Mouse (Mus musculus): ENCODE measurements around the gene Gsta4. TPM values are rescaled to one million over a fixed set of nuclear protein-coding genes. Genes with fewer than 3 reads are reported as not detected.

Gene Gsta4
- polyA plus RNA-seq, 1 experiment from 2014 or later, result 150 TPM

DNA sequence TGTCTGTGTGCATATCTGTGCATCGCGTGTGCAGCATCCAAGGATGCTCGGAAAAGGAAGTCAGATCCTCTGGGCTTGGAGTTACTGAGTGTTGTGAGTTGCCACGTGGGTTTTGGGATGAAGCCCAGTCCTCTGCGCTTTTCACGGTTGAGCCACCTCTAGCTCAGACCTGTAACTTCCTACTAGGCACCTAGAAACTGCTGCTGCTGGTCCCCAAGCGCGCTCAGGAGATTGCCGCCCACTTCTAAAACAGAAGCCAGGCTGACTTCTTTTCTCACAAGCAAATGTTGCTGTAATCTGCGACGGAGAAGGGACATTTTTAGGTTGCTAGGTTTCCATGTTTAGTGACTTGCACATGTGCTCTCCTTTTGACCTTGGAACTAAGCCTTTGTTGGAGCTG is 12.5 kb downstream of the Gsta4 start:
- Histone ChIP-seq H3K9ac (replicated peaks; ENCODE audit: low read length) (no peak overlapping the region), H3K27me3 (ENCODE audit: insufficient read depth, low read length) (no peaks in the 10 kb centered on the region), H3K27ac (ENCODE audit: low read length) (no peak overlapping the region), H3K4me2 (replicated peaks; ENCODE audit: low read depth, low read length) (no peak overlapping the region), H3K36me3 (ENCODE audit: insufficient read depth, low read length) (no peaks in the 10 kb centered on the region), H3K4me1 (ENCODE audit: insufficient read depth, low read length) (peaks cover 20% of the 10 kb centered on the region), H3K4me3 (ENCODE audit: low read length) (no peak overlapping the region), H3K9me3 (ENCODE audit: low read length) (no peaks in the 10 kb centered on the region)
- no peak for ATAC-seq (ENCODE audit: low FRiP score, low TSS enrichment)
- WGBS, result 81% methylated on average over 11 of the region's 11 CpGs

DNA sequence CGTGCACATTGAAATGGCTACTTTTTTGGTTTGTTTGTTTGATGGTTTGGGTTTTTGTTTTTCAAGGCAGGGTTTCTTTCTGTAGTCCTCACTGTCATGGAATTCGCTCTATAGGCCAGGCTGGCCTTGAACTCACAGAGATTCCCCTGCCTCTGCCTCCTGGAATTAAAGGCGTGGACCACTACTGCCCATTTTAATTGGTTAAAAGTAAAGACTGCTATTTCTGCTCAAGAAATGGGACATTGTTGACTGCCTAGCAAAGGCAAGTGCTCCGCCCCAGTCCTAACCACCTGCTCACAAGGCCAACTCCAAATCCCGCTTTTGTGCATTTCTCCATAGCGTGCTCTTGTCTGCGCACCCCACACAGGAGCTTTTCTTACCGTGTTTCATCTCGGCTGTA is 15.2 kb downstream of the Gsta4 start:
- Histone ChIP-seq H3K27ac (ENCODE audit: low read length) (no peak overlapping the region), H3K4me3 (ENCODE audit: low read length) (no peak overlapping the region), H3K9ac (replicated peaks; ENCODE audit: low read length) (no peak overlapping the region), H3K4me1 (ENCODE audit: insufficient read depth, low read length) (peaks cover 4% of the 10 kb centered on the region; the same call in 1 of the 2 replicates), H3K36me3 (ENCODE audit: insufficient read depth, low read length) (peaks cover 10% of the 10 kb centered on the region; the same call in 1 of the 2 replicates), H3K27me3 (ENCODE audit: insufficient read depth, low read length) (no peaks in the 10 kb centered on the region), H3K4me2 (replicated peaks; ENCODE audit: low read depth, low read length) (no peak overlapping the region), H3K9me3 (ENCODE audit: low read length) (no peaks in the 10 kb centered on the region)
- ATAC-seq (ENCODE audit: low FRiP score, low TSS enrichment), result no peak
- 95% methylated on average over 9 of the region's 9 CpGs for WGBS

DNA sequence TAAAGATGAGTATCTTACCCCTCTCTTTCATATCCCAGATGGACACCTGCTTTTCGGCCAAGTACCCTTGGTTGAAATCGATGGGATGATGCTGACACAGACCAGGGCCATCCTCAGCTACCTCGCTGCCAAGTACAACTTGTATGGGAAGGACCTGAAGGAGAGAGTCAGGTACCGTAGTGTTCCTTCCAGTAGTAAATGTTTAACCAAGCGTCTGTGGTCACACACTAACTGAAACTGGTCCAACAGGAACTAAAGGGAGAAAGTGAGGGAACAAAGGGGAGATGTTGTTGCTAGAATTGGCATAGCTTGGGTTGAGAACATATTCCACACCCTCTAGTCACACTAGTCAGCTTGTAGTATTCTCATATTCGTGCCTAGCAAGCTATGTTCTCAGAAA is 21.6 kb downstream of the Gsta4 start:
- no peaks in the 10 kb centered on the region for H3K9me3 ChIP-seq (ENCODE audit: low read length)
- H3K36me3 ChIP-seq (ENCODE audit: insufficient read depth, low read length), result peaks cover 41% of the 10 kb centered on the region
- no peak overlapping the region for H3K4me2 ChIP-seq (replicated peaks; ENCODE audit: low read depth, low read length)
- peak; percentile 42; the same call in 1 of the 2 replicates for ATAC-seq (ENCODE audit: low FRiP score, low TSS enrichment)
- WGBS, result 77% methylated on average over 6 of the region's 6 CpGs
- peak overlapping the region; percentile 23; the same call in 1 of the 2 replicates for H3K27ac ChIP-seq (ENCODE audit: low read length)
- H3K9ac ChIP-seq (replicated peaks; ENCODE audit: low read length), result no peak overlapping the region
- no peaks in the 10 kb centered on the region for H3K27me3 ChIP-seq (ENCODE audit: insufficient read depth, low read length)
- no peaks in the 10 kb centered on the region for H3K4me1 ChIP-seq (ENCODE audit: insufficient read depth, low read length)
- H3K4me3 ChIP-seq (ENCODE audit: low read length), result no peak overlapping the region

DNA sequence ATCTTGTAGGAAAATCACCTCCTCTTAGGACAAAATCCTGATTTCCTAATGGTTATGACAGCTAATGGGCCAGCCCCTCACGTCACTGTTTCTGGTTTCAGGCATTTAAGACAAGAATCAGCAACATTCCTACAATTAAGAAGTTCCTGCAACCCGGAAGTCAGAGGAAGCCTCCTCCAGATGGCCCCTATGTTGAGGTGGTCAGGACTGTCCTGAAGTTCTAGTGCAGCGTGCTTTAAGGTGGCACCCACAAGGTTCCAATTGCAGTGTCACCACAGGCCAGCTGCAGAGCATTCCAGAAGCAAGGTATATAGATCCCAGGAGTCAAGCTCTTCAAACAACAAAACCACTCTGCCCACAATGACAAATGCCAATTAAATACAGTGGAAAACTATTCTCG is 26.4 kb downstream of the Gsta4 start:
- no peak for ATAC-seq (ENCODE audit: low FRiP score, low TSS enrichment)
- no peak overlapping the region for H3K4me2 ChIP-seq (replicated peaks; ENCODE audit: low read depth, low read length)
- 58% methylated on average over 4 of the region's 4 CpGs for WGBS
- no peaks in the 10 kb centered on the region for H3K9me3 ChIP-seq (ENCODE audit: low read length)
- H3K9ac ChIP-seq (replicated peaks; ENCODE audit: low read length), result no peak overlapping the region
- H3K27me3 ChIP-seq (ENCODE audit: insufficient read depth, low read length), result no peaks in the 10 kb centered on the region
- H3K27ac ChIP-seq (ENCODE audit: low read length), result no peak overlapping the region
- peaks cover 40% of the 10 kb centered on the region for H3K36me3 ChIP-seq (ENCODE audit: insufficient read depth, low read length)
- no peaks in the 10 kb centered on the region for H3K4me1 ChIP-seq (ENCODE audit: insufficient read depth, low read length)
- H3K4me3 ChIP-seq (ENCODE audit: low read length), result no peak overlapping the region

DNA sequence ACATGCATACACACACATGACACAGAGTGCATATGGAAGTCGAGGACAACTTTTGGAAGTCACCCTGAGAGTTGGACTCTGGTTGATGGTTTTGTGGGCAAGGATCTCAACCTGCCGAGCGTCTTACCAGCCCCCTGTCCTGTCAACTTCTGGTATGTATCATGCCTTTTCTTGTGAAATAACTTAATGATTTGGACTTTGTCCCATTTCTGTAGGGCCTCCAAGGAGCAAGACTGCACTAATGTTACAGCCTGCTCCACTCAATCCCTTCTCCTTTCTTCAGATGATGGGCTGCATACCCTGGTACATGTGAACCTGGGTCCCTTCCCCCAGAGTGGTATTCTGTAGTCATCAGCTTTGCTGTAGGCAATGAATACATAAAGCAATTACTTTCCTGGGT is 27.5 kb downstream of the Gsta4 start:
- ATAC-seq (ENCODE audit: low FRiP score, low TSS enrichment), result no peak
- Histone ChIP-seq H3K27me3 (ENCODE audit: insufficient read depth, low read length) (no peaks in the 10 kb centered on the region), H3K9me3 (ENCODE audit: low read length) (no peaks in the 10 kb centered on the region), H3K36me3 (ENCODE audit: insufficient read depth, low read length) (peaks cover 31% of the 10 kb centered on the region), H3K9ac (replicated peaks; ENCODE audit: low read length) (no peak overlapping the region), H3K4me1 (ENCODE audit: insufficient read depth, low read length) (no peaks in the 10 kb centered on the region), H3K4me3 (ENCODE audit: low read length) (no peak overlapping the region), H3K4me2 (replicated peaks; ENCODE audit: low read depth, low read length) (no peak overlapping the region), H3K27ac (ENCODE audit: low read length) (no peak overlapping the region)
- WGBS, result 91% methylated on average over 3 of the region's 3 CpGs

DNA sequence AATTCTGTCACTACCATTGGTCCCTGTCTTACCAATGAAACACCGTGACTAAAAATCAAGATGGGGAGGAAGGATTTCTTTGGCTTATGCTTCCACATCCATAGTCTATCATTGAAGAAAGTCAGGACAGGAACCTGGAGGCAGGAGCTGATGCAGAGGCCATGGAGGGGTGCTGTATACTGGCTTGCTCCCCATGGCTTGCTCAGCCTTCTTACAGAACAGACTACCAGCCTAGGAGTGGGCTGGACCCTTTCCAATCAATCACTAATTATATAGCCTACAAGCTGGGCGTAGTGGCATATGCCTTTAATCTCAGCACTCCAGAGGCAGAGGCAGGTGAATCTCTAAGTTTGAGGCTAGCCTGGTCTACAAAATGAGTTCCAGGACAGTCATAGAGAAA is 28.2 kb downstream of the Gsta4 start:
- no peak for ATAC-seq (ENCODE audit: low FRiP score, low TSS enrichment)
- peaks cover 25% of the 10 kb centered on the region for H3K36me3 ChIP-seq (ENCODE audit: insufficient read depth, low read length)
- no peak overlapping the region for H3K4me2 ChIP-seq (replicated peaks; ENCODE audit: low read depth, low read length)
- H3K27ac ChIP-seq (ENCODE audit: low read length), result no peak overlapping the region
- no peaks in the 10 kb centered on the region for H3K27me3 ChIP-seq (ENCODE audit: insufficient read depth, low read length)
- H3K4me3 ChIP-seq (ENCODE audit: low read length), result no peak overlapping the region
- H3K9ac ChIP-seq (replicated peaks; ENCODE audit: low read length), result no peak overlapping the region
- 96% methylated on average over 2 of the region's 2 CpGs for WGBS
- H3K4me1 ChIP-seq (ENCODE audit: insufficient read depth, low read length), result no peaks in the 10 kb centered on the region
- no peaks in the 10 kb centered on the region for H3K9me3 ChIP-seq (ENCODE audit: low read length)

DNA sequence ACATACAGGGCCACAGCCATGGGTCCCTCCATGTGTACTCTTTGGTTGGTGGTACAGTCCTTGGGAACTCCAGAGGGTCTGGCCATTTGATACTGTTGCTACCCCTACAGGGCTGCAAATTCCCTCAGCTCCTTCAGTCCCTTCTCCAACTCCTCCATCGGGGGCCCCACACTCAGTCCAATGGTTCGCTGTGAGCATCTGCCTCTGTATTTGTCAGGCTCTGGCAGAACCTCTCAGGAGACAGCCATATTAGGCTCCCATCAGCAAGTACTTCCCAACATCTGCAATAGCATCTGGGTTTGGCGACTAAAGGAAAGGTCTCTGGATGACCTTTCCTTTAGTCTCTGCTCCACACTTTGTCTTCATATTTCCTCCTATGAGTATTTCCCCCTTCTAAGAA is 28.9 kb downstream of the Gsta4 start:
- H3K9ac ChIP-seq (replicated peaks; ENCODE audit: low read length), result no peak overlapping the region
- ATAC-seq (ENCODE audit: low FRiP score, low TSS enrichment), result no peak
- no peaks in the 10 kb centered on the region for H3K27me3 ChIP-seq (ENCODE audit: insufficient read depth, low read length)
- H3K36me3 ChIP-seq (ENCODE audit: insufficient read depth, low read length), result peaks cover 19% of the 10 kb centered on the region
- no peaks in the 10 kb centered on the region for H3K4me1 ChIP-seq (ENCODE audit: insufficient read depth, low read length)
- no peak overlapping the region for H3K4me2 ChIP-seq (replicated peaks; ENCODE audit: low read depth, low read length)
- 89% methylated on average over 3 of the region's 3 CpGs for WGBS
- H3K9me3 ChIP-seq (ENCODE audit: low read length), result no peaks in the 10 kb centered on the region
- no peak overlapping the region for H3K27ac ChIP-seq (ENCODE audit: low read length)
- no peak overlapping the region for H3K4me3 ChIP-seq (ENCODE audit: low read length)

DNA sequence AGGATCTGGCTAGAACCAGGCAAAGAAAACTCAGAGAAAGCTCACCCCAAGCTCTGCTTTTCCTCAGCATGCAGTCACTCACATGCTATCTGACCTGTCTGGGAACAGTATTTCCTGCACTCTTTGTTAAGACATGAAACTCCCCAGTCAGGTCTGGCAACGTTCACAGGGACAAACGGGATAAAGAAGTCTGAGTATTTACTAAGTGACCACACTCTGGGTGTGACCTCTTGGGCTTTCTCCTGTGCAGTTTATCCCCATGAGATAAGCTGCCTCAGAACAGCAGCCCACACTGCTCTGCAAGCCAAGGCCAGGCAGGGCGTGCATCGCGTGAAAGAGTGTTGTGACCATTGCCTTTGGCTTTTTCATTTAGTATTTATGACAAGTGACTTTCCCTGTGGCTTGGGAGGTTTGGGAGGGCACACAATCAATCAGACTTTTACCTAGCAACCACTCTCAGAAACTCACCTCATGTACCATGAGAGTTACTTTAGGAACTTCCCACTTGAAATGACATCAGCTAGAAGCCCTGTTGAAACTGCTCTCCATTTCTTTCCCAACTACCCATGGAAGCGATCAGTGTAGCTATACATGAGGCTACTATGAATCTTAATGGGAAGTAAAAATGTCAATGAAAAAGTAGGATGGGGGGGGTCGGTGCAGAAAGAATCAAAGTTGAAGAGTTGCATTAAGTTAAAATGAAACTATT is 29.9 kb downstream of the Gsta4 start:
- ATAC-seq (ENCODE audit: low FRiP score, low TSS enrichment), result no peak
- Histone ChIP-seq H3K36me3 (ENCODE audit: insufficient read depth, low read length) (peaks cover 18% of the 10 kb centered on the region), H3K4me1 (ENCODE audit: insufficient read depth, low read length) (no peaks in the 10 kb centered on the region), H3K27me3 (ENCODE audit: insufficient read depth, low read length) (no peaks in the 10 kb centered on the region), H3K4me3 (ENCODE audit: low read length) (no peak overlapping the region), H3K9me3 (ENCODE audit: low read length) (no peaks in the 10 kb centered on the region), H3K4me2 (replicated peaks; ENCODE audit: low read depth, low read length) (no peak overlapping the region), H3K9ac (replicated peaks; ENCODE audit: low read length) (no peak overlapping the region), H3K27ac (ENCODE audit: low read length) (no peak overlapping the region)
- WGBS, result 70% methylated on average over 7 of the region's 7 CpGs

DNA sequence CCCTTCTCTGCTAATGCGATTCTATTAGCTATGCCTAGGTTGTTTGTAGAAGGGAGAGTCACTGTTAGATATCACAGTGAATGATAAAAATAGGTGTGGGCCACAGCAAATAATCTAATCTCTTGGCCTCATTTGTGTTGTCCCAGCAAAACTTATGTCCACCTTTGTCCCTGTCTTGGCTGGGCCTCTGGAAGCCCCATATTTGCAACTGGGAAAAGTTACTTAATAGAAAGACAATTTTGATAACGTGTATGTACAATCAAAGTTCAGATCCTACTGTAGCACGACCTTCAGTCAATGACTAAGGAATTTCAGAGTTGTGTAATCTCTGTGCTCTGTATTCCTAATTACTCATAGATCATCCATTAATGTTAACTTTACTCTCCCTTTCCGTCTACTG is 34.5 kb downstream of the Gsta4 start:
- no peaks in the 10 kb centered on the region for H3K4me1 ChIP-seq (ENCODE audit: insufficient read depth, low read length)
- no peaks in the 10 kb centered on the region for H3K36me3 ChIP-seq (ENCODE audit: insufficient read depth, low read length)
- H3K27ac ChIP-seq (ENCODE audit: low read length), result no peak overlapping the region
- H3K9me3 ChIP-seq (ENCODE audit: low read length), result no peaks in the 10 kb centered on the region
- H3K4me2 ChIP-seq (replicated peaks; ENCODE audit: low read depth, low read length), result no peak overlapping the region
- no peak overlapping the region for H3K4me3 ChIP-seq (ENCODE audit: low read length)
- WGBS, result 71% methylated on average over 4 of the region's 4 CpGs
- H3K9ac ChIP-seq (replicated peaks; ENCODE audit: low read length), result no peak overlapping the region
- H3K27me3 ChIP-seq (ENCODE audit: insufficient read depth, low read length), result no peaks in the 10 kb centered on the region
- ATAC-seq (ENCODE audit: low FRiP score, low TSS enrichment), result no peak

DNA sequence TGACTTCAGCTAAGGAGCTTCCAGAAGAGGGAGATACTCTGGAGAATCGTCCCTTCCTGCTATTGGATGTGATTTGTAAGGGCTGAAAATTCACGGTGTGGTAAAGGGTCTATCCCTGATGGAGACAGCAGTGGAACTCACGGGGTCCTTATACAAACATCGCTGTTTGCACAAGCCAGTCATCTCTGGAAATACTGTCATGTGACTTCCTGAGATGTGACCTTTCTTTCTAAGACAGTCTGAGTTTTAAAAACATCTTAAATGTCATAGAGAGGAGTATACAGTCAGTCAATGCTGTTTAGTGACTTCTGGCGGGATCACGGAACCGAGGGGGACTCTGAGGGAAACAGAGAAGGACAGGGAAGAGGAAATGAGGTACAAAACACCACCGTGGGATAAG is 40.0 kb downstream of the Gsta4 start:
- no peak overlapping the region for H3K4me3 ChIP-seq (ENCODE audit: low read length)
- H3K27me3 ChIP-seq (ENCODE audit: insufficient read depth, low read length), result no peaks in the 10 kb centered on the region
- WGBS, result 35% methylated on average over 8 of the region's 8 CpGs
- no peaks in the 10 kb centered on the region for H3K9me3 ChIP-seq (ENCODE audit: low read length)
- no peaks in the 10 kb centered on the region for H3K36me3 ChIP-seq (ENCODE audit: insufficient read depth, low read length)
- no peak overlapping the region for H3K9ac ChIP-seq (replicated peaks; ENCODE audit: low read length)
- H3K4me1 ChIP-seq (ENCODE audit: insufficient read depth, low read length), result peaks cover 7% of the 10 kb centered on the region
- ATAC-seq (ENCODE audit: low FRiP score, low TSS enrichment), result no peak
- no peak overlapping the region for H3K4me2 ChIP-seq (replicated peaks; ENCODE audit: low read depth, low read length)
- no peak overlapping the region for H3K27ac ChIP-seq (ENCODE audit: low read length)
